Mouse (Mus musculus) frontal cortex, postnatal 14 days (tissue): ENCODE measurements around the gene Lhx2.

Experiments used
- DNase-seq, 2 experiments: peaks; one replicate each; pipeline ENCODE4 v3.0.0; 2022; ENCODE audit warnings: low spot score in 2 of 2

The Lhx2 gene

GRCm38 (mm10) chr2:38338990-38339909, at the start of gene Lhx2:
Gene Lhx2 (plus strand): TSS chr2:38339281.
- no peak for DNase-seq

- DNase-seq, result no peak
Measured at GRCm38 (mm10) chr2:38291526-38291925, 47.6 kb upstream of the Lhx2 start.

- DNase-seq, result no peak
Measured at GRCm38 (mm10) chr2:38295939-38296338, 43.1 kb upstream of the Lhx2 start.

- no peak for DNase-seq
Measured at GRCm38 (mm10) chr2:38300941-38301340, 38.1 kb upstream of the Lhx2 start.

- no peak for DNase-seq
Measured at GRCm38 (mm10) chr2:38305152-38305551, 33.9 kb upstream of the Lhx2 start.

GRCm38 (mm10) chr2:38312921-38313320, 26.2 kb upstream of the Lhx2 start:
- DNase-seq, result no peak

GRCm38 (mm10) chr2:38313399-38313798, 25.7 kb upstream of the Lhx2 start:
- DNase-seq, result no peak

GRCm38 (mm10) chr2:38319086-38319485, 20.0 kb upstream of the Lhx2 start:
- no peak for DNase-seq

- DNase-seq, result no peak
Measured at GRCm38 (mm10) chr2:38320911-38321310, 18.2 kb upstream of the Lhx2 start.

GRCm38 (mm10) chr2:38323380-38323779, 15.7 kb upstream of the Lhx2 start:
- DNase-seq, result no peak

- no peak for DNase-seq
Measured at GRCm38 (mm10) chr2:38326671-38327070, 12.4 kb upstream of the Lhx2 start.

GRCm38 (mm10) chr2:38333586-38334119, 5.4 kb upstream of the Lhx2 start:
- no peak for DNase-seq

GRCm38 (mm10) chr2:38336606-38337005, 2.5 kb upstream of the Lhx2 start:
- no peak for DNase-seq

GRCm38 (mm10) chr2:38337091-38337640, 1.9 kb upstream of the Lhx2 start:
- no peak for DNase-seq

- DNase-seq, result no peak
Measured at GRCm38 (mm10) chr2:38337681-38338080, 1.4 kb upstream of the Lhx2 start.

- DNase-seq, result no peak
Measured at GRCm38 (mm10) chr2:38338348-38338932, 641 bp upstream of the Lhx2 start.

GRCm38 (mm10) chr2:38339910-38340625, 987 bp downstream of the Lhx2 start:
- DNase-seq, result no peak

- no peak for DNase-seq
Measured at GRCm38 (mm10) chr2:38340626-38341200, 1.6 kb downstream of the Lhx2 start.

- no peak for DNase-seq
Measured at GRCm38 (mm10) chr2:38343573-38343972, 4.5 kb downstream of the Lhx2 start.

GRCm38 (mm10) chr2:38344727-38345126, 5.6 kb downstream of the Lhx2 start:
- DNase-seq, result no peak

- DNase-seq, result no peak
Measured at GRCm38 (mm10) chr2:38346417-38346816, 7.3 kb downstream of the Lhx2 start.
